Mouse (Mus musculus): ENCODE results near the gene Haspin.

The Haspin gene

DNA sequence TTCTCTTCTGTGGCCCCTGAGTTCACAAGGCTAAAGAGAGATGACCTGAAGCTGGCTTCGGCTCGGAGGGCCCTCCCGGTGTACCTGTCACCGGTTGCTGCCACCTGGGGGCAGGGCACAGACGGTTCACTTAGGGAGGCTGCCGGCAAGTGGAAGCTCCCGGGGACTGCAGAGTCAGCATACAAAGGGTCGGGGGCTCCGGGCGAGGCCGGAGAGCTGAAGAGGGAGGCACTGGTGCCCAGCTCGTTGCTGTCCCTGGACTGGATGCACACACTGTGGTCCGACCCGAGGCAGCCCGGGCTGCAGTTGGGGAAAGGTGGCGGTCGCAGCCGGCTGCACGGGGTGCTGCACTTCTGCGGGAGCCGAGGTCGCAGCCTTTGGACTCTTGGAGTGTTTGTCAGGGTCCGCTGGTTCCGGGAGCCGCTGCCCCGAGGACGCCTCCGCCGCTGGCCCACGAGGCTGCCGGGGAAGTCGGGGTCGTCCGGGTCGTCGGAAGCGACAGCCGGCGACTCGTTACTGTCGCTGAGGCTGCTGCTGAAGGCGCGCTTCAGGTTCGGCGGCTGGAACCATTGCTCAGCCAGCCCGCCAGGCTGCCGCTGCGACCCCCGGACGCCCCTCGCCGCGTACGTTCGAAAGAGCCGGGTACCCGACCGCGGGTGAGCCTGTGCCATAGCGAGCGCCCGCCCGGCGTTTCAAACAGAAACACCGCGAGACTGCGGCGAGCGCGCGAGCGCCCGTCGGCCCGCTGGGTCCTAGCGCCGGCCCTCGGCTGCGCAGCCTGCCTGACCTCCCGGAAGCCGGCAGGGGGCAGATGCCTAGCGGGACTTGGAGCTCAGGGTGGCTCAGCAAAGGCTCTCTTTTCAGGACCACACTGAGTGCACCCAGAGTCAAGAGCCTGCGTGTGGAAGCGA, at the start of gene Haspin:
TSS of gene Haspin (minus strand) at position 704 of the 911 bp plus-strand sequence.
- DNase-seq (ENCODE audit: low read depth, low spot score): peak; percentile 49

DNA sequence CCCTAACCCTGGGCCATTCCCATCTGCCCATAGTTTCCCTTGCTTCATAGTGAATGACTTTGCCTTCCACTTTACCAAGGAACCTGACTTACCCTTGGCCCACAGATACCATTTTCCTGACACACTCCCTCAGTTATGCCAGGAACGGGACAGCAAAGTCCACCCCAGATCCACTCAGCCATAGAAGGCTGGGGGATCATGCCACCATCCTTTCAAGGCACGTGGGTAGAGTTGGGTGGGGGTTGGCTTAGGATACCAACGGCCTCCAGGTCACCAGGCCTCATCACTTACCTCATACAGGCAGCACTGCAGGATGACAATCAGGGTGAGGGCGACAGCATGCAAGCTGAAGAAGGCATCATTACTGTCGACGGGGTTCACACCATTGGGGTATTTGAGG, 49.1 kb upstream of the Haspin start:
- no peak for DNase-seq (ENCODE audit: low read depth, low spot score)

DNA sequence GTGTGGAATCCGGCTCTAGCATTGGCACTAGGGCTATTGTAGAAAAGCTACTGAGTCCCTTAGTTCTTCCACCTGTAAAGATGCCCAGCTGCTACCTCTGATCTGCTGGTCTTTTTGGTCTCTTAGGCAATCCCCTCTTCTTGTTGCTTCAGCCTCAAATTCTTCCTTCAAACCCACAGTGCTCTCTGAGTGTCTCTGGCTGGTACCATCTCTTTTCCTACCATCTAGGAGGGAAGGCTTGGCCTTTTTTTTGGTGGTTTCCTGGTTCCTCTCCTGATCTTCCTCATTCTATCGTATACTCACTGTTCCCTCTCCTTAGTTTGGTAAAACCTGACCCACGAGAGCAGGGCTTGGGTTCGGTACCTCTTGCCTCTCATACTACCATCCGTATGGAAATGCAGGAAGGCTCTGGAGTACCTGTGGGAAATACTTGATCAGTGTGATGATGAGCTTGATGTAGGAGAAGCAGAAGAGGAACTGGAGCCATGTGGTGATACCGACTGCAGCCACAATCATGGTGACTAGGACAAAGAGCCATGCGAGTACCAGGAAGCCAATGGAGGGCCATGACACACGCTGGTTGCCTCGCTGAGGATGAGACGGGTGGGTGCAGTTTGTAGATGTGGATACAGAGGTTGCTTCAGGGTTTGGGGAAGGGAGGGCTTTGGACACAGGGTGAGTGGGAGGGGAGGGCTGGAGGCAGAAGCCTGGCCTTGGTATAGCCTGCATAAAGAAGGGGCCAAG, 48.0 kb upstream of the Haspin start:
- no peak for DNase-seq (ENCODE audit: low read depth, low spot score)

DNA sequence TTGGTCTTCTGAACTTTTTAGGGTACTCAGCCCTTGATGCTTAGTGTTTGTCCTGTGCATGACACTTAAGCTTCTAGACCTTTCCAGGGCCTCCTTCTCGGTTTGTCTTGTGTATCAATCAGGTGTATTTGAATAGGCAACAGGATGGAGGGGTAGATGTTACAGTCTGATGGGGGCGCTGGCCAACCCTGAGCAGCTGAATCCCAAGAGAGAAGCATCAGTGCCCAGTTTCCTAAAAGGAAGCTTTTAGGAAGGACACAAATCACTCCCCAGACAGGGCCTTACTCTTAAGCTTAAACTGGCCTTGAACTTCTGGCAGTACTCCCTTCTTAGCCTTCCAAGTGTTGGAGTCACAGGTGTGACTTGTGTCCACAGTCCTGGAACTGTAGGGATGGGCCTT, 39.8 kb upstream of the Haspin start:
- DNase-seq (ENCODE audit: low read depth, low spot score): no peak

DNA sequence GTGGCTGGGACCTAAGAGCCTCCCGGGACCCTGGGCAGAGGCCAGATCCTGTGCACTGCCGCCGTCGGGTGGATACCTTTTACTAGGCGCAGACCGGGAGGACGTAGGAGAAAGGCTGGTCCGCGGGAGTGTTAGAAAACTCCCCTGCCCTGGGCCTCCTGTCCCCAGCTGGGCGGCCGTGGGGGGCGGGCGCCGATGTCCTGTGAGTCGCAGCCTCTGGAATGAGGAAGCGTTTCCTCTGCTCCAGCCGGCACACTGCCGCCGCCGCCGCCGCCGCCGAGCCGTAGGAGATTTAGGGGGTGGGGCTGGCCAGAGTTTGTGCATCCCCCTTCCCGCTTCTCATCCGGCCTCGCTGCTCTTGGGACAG, 39.4 kb upstream of the Haspin start:
- DNase-seq (ENCODE audit: low read depth, low spot score): no peak

DNA sequence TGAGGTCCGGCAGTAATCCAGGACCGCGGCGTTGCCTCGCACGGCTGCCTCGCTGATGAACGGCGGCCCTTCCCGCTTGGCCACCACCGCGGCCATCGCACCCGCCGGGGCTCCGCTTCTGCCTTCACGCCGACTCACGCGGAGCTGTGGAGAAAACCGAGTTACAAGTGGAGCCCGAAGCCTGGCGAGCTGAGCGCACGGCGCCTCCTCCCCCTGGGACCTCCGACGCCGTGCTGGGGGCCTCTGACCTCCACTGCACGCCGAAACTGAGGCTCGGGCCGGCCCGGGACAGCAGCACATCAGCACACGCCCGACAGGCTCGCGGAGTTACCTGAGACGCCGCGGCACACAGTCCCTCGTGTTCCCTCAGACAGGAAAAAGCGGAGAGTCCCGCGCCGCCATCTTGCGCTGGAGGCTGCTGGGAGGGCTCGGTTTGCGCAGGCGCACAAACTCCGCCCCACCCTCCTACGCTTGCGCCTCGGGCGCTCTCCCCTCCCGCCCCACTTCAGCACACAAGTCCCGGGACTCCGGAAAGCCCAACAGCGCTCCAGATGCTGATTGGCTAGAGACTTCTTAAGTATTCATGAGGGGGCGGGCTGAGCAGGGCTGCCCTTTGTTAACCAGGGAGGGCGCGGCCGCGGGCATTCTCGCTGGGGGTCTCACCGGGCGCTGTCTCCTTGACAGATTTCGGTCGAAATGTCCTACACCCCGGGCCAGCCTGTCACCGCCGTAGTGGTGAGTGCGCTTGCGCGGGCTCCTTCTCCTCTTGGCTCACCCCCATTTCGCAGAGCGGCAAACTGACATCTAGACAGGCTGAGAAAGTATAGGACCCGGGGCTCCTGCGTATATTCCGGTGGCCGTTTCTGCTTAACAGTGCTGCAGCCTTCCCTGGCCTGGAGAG, 38.8 kb upstream of the Haspin start, which contains the start of the genes Emc6 and Tax1bp3:
TSS of gene Emc6 (minus strand) at position 430 of the 901 bp plus-strand sequence.
TSS of gene Tax1bp3 (plus strand) at position 476 of the 901 bp plus-strand sequence.
- peak; percentile 98 for DNase-seq (ENCODE audit: low read depth, low spot score)

DNA sequence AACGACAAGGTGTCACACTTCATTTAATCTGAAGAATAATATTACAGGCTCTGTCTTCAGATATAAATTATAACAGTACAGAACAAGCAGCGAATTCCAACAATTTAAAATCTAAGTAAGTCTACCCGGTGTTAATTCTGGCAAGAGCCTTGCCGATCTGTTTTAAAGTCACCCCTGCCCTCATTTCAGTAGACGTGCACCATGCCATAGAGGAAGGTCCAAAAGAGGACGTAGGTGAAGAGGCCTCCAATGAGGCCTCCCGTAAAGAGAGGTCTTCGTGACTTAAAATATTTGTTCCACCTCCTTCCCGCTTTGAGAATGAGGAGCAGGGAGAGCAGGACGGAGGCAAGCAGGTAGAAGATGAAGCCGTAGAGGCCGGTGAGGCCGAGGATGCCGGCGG, 38.1 kb upstream of the Haspin start:
- DNase-seq (ENCODE audit: low read depth, low spot score): no peak

DNA sequence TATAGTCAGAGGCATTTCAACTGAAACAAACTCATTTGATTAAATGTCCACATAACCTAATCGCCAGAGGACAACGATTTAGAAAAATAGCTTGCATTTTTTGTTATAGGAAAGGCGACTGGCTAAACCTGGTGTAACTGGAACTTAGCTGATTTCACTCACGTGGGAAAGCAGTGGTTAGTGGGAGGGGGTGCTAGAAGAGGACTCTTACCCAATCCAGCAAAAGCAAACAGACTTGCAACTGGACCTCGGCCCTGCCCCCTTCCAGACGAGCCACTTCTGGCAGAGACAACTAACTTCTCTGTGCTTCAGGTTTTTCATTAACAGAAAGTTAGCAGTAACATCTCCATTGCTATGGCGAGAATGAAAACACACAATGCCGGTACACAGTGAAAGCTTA, 37.5 kb upstream of the Haspin start:
- no peak for DNase-seq (ENCODE audit: low read depth, low spot score)

DNA sequence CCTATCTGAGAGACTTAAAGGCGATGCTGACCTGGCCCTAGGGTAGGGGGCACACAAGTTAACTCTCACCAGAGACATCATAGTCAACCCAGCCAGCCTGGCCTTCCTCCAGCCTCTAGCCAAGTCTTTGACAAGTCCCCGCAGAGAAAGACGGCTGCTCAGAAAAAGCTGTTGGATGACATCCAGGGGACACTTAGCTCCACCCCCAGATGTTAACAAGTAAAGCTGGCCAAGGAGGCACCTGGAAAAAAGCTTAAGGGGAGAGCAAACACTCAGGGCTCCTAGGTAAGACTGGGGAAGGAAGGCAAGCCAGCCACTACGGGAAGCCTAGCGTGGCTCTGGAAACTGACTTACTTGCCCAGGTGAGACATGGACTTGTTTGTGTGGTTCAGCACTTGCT, 34.1 kb upstream of the Haspin start:
- no peak for DNase-seq (ENCODE audit: low read depth, low spot score)

DNA sequence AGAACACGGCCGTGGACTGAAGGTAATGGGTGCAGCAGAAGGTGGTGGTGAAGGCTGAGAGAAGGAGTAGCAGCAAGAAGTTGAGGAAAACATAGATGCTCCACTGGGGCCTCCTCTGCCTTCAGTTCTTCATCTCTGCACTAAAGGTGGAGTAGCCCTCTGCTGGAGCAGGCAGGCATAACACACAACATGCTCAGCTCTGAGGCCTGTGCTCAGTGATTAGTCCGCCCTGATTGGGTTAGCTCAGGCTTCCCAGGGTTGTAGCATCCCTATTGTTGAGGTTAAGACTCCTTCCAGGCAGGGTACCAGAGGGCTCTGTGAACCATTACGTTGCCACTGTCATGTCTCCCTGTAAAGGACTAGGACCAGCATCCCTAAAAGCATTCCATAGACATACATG, 31.1 kb upstream of the Haspin start:
- no peak for DNase-seq (ENCODE audit: low read depth, low spot score)

DNA sequence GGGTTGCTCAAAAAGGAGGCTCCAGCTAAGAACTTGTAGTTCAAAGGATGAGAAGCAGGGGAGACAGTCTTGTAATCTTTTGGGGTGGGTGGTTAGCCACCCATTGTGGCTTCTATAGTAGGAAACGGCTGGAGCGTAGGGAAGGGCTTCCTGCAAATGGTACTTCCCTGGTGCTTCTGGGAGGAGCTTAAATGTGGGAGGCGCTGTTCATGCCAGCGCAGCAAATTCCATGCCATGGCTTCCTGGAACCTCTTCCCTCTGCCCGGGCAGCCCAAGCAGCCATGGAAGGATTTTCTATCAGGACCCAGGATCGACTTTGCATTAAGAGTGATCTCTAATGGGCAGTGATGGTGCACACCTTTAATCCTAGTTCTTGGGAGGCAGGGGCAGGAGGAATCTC, 30.5 kb upstream of the Haspin start:
- no peak for DNase-seq (ENCODE audit: low read depth, low spot score)

DNA sequence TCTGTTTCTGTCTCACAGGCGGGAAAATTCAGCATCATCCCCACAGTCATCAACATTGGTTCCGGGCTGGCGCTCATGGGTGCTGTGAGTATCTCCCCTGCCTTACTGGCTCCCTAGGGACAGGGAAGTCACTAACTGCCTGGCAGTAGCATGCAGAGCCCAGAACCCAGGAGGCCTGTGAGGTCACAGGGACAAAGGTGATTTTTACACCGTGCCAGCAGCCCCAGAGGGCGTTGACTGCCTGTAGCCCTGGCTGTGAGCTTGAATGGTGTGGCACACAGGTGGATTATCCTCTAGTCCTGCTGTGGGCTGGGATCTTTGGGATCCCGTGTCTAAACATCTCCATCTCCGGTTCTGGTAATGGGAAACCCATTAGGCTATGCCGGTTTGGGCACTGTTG, 30.0 kb upstream of the Haspin start:
- no peak for DNase-seq (ENCODE audit: low read depth, low spot score)

DNA sequence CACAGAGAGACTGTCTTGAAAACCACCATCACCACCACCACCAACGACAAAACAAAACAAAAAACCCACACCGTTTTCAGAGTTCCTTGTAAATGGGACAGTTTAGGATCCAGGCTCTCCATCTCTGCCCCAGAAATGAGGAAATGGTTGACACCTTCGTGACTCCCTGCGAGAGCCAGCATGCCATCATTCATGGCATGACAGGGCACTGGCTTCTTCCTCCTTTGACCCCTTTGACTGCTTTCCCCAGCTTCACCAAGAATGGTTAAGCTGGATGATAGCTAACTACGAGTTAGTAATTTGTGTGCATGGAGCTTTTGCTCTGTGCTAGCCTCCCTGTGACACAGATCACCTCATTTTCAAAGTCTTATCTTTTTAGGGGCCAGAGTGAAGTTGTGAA, 24.2 kb upstream of the Haspin start:
- DNase-seq (ENCODE audit: low read depth, low spot score): no peak

DNA sequence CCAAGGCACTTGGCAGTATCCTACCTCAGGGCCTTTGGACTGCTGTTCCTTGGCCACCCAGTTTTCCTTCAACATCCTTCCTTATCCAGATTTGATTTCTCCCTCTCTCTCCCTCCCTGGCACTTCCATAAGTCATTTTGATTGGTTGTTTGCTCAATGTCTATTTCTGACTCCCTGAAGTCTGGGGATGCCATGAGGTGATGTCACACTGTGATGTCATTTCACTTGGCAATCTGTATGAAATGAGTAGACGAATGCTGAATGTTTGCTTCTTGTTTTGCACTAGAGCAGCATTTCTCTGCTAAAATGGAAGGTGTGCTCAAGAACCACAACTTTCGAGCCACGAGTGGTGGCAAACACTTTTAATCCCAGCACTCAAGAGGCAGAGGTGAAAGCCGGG, 23.5 kb upstream of the Haspin start:
- no peak for DNase-seq (ENCODE audit: low read depth, low spot score)

DNA sequence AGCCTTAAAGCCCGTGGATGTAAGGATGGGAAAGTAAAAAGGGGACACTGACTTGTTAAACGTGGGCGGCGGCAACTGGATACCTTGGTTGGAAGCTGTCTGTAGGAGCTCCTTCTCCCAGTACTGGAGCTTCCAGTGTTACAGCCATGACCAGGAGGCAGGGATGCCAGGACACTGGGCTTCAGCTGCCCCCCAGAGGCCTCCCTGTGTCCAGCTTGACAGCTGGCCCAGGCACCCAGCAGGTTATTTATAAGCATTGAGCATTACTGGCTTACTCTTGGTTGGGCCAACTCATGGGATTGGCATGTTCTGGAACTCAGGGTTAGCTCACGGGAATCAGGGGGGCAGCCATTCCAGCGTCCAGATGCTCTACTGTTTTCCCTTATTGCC, 22.7 kb upstream of the Haspin start:
- no peak for DNase-seq (ENCODE audit: low read depth, low spot score)

DNA sequence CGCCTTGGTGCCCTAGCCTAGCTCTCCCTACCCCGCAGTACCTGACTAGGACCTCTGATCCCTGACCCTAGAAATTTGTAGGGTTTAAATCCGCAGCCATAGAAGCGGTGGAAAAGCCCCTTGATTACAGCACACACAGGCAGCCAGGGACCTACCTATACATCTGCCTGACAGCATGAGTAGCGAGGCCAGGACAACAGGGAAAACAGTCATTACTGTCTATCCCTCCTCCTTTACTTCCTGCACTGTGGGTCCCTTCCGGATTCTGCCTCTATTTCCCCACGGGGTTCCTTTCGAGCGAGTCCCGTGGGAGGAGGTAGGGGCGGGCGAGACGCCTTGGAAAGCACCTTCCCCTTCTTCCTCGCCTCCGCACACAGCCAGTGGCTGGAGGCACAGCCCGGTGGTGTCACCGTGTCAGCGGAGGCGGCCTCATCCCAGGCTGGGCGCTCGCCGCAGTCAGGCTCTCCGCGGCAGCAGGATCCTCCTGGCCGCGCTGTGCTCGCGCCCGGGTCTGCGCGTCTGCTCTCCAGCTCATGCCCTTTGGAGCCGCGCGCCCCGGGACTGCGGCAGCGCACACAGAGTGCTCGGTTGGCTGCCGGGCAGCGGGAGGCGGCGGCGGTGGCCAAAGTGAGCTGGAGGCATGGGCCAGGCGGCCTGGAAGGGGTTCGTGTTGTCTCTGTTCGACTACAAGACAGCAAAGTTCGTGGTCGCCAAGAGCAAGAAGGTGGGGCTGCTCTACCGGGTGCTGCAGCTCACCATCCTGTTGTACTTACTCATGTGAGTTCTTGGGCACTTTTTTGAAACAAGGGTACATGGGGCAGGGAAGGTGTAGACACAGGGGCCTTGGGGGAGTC, 22.1 kb upstream of the Haspin start, which contains the start of gene P2rx5:
TSS of gene P2rx5 (plus strand) at position 465 of the 854 bp plus-strand sequence.
- DNase-seq (ENCODE audit: low read depth, low spot score): no peak

DNA sequence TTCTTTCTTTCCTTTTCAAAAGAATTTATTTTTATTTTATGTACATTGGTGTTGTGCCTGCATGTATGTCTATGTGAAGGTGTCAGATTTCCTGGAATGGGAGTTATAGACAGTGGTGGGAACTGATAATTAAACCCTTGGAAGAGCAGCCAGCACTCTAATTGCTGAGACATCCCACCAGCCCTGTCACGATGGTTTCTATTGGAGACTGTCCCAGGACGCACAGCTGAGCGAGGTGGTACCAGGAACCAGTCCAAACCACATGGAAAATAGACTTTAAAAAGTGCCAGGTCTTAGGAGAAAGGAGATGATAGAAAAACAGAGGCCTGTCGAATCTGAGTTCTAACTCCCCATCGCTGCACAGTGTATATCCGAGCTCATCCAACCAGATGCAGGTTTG, 17.0 kb upstream of the Haspin start:
- DNase-seq (ENCODE audit: low read depth, low spot score): no peak

DNA sequence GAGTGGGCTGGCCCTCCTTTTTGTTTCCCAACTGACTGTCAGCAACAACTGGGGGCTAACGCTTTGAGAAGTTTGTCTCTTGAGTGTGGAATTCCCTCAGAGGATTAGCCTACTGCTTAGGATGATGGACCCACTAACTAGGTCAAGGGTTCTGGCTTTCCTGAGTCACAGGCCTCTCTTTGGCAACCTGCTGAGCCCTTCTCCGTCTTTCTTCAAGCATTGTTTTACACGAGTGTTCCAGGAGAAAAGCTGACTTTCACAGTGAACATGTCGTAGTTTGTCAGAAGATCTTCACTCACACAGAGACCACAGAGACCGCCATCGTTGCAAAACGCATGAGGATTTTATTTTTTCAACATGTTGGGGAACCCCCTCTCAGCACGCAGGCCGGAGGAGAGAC, 10.1 kb upstream of the Haspin start:
- DNase-seq (ENCODE audit: low read depth, low spot score): no peak

DNA sequence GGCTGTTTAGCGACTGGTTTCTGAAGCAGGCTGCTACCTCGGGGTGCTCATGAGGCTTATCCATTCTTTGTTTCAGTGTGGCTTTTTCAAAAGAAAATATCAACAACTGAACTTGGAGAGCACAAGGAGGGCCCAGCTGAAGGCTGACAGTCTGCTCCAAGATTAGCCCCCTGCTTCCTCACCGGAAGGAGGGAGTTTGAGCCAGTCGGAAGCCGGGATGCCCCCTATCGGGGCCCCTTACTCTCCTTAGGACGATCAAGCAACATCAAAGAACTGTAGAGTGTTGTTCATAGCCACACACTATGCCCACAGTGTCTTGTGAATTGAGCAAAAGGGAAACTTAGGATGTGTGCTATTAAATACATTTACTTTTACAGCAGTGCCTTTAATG, 8.9 kb upstream of the Haspin start:
- DNase-seq (ENCODE audit: low read depth, low spot score): no peak

DNA sequence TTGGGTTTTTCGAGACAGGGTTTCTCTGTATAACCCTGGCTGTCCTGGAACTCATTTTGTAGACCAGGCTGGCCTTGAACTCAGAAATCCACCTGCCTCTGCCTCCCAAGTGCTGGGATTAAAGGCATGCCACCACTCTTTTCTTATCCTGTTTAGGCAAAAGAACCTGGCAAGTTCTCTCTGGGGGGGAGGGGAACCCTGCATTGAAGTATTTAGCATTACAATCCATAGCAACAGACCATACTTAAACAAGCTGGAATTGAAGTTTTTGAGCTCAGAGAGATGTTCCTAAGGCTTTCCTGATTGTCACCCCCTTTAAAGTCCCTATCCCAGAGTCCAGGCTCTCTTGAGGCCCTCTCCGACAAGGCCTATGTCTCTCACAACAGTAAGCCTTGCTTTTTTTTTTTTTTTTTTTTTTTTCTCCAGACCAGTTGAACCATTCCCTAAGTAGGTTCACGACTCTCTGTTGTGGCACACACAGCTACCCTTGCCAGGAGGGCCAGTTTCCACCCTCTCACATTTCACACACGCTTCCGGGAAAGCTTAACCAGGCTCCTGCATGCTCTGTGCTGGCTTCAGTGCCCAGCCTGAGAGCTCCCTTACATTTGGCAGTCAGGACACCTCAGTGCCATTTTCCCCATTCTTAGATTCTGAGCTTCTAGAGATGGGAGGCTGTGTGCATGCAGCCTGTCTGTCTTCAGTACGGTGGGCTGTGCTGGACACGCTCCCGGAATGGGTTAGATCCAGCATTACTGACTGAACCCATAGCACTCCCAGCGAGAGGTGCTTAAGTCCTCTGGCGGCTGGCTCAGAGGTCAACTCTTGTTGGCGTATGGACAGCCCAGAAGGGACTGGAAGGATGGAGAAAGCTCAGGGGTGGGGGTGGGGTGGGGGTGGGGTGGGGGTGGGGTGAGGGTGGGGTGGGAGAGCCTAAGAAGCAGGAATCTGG, 8.2 kb upstream of the Haspin start:
- no peak for DNase-seq (ENCODE audit: low read depth, low spot score)
